Mouse (Mus musculus): Measurements from ENCODE around the gene Taar3. TPM values are rescaled to one million over a fixed set of nuclear protein-coding genes. Genes with fewer than 3 reads are reported as not detected.

The Taar3 gene
- total RNA-seq, 2 experiments from 2014 or later = not detected

DNA sequence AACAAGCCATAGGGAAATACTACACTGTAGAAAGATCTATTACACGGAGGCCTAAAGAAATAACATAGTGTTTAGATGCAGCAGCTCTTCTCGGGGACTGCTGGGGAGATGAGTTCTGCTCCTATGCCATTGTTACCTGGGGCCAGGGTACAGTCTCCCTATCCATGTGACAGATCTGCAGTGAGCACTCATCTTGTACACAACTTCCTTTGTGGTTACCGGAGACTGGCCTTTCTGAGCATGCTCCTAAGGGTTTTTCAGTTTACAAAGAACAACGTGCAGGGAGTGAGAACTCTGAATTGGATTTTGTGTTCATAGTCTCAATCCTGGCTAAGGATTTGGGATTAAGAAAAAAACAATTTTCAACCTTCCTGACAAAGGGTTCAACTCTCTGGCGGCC lies 37.1 kb downstream of the Taar3 start:
- DNase-seq = no peak
- intact Hi-C loops (cut with DNase I) = no loop called here

DNA sequence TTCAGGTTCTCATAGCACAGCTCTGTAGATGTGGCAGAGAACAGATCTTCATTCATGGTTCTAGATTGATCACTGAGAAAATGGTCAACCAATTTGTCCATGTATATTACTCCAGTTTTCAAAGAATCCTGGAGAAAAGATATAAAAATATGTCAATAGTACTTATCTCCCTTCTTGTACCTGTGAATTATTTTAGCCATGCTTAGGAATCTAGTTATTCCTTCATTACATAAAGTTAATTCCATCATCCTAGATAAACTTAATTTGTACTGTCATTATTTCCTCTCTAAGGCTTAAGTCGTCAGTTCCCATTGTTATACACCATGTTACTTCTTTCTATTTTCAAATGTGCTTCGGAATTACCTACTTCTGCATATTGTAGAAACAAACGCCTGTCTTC lies 44.0 kb downstream of the Taar3 start, which contains the start of gene Taar7a:
TSS of gene Taar7a (minus strand) at position 101 of the 400 bp plus-strand sequence.
- intact Hi-C loops (cut with DNase I) = no loop called here
- DNase-seq = no peak

DNA sequence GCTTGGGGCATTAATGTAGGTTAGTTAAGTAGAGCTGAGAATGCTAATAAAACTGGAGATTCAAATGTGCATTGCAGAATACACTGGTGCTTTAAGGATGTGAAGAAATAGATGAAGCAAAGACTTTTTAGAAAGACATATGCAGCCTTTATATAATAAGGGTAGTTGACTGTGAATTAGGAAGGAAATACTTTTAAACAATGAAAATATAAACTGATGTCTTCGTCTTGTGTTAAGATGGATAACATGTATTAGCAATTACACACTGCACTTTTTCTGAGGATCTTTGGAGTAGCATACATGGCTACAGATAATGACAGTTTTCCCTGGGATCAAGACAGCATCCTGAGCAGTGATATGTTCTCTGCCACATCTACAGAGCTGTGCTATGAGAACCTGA lies 50.3 kb downstream of the Taar3 start, which contains the start of gene Taar7b:
TSS of gene Taar7b (plus strand) at position 301 of the 400 bp plus-strand sequence.
- intact Hi-C loops (cut with DNase I) = no loop called here
- DNase-seq = no peak

Other genes with a start within 250 kb of the Taar3 start
- 100 to 1,000 TPM; 199 to 263 TPM for gene Rps12, start 162.3 kb upstream of the Taar3 start, total RNA-seq (2021)
- 1 to 10 TPM; 6.3 to 8.0 TPM for gene Slc18b1, start 152.6 kb upstream of the Taar3 start, total RNA-seq (2021)
- under 1 TPM in 1 of 2 experiments, not detected in 1; 0.28 TPM for gene Vnn3, start 98.1 kb upstream of the Taar3 start, total RNA-seq (2021)
- gene Vnn1, start 54.9 kb upstream of the Taar3 start, total RNA-seq (2021) = under 1 TPM; 0.51 to 0.83 TPM
- not detected for gene Taar1, start 29.2 kb upstream of the Taar3 start, total RNA-seq (2021)
- not detected for gene Taar2, start 11.0 kb upstream of the Taar3 start, total RNA-seq (2021)
- not detected for gene Taar4, start 10.9 kb downstream of the Taar3 start, total RNA-seq (2021)
- not detected for gene Taar5, start 21.1 kb downstream of the Taar3 start, total RNA-seq (2021)
- not detected for gene Taar6, start 36.1 kb downstream of the Taar3 start, total RNA-seq (2021)
- not detected for gene Taar7a, start 43.9 kb downstream of the Taar3 start, total RNA-seq (2021)
- not detected for gene Taar7b, start 50.4 kb downstream of the Taar3 start, total RNA-seq (2021)
- gene Taar7d, start 77.7 kb downstream of the Taar3 start, total RNA-seq (2021) = not detected
- not detected for gene Taar7e, start 88.1 kb downstream of the Taar3 start, total RNA-seq (2021)
- gene Taar7f, start 100.0 kb downstream of the Taar3 start, total RNA-seq (2021) = not detected
- gene Taar8a, start 126.9 kb downstream of the Taar3 start, total RNA-seq (2021) = not detected
- not detected for gene Taar8b, start 142.7 kb downstream of the Taar3 start, total RNA-seq (2021)
- gene Taar8c, start 152.4 kb downstream of the Taar3 start, total RNA-seq (2021) = not detected
- gene Taar9, start 160.0 kb downstream of the Taar3 start, total RNA-seq (2021) = not detected
- 10 to 100 TPM; 41.6 to 46.6 TPM for gene Stx7, start 199.7 kb downstream of the Taar3 start, total RNA-seq (2021)

Measured in heart, postnatal 36 days (tissue).